Mouse (Mus musculus) lung, embryonic 15.5 days (tissue): ENCODE measurements around the gene Lkaaear1. TPM values are rescaled to one million over a fixed set of nuclear protein-coding genes. Genes with fewer than 3 reads are reported as not detected.
A peak's percentile ranks its signal among the peaks of the same experiment; 100 is the strongest.

Experiments used
- ATAC-seq: fragments of 200-750 bp; cut with Nextera tagmentation; 2 replicates; pipeline ENCODE4 v1.8.0; 2017; ENCODE audit warnings: moderate number of reproducible peaks, borderline replicate concordance; ENCODE audit not compliant: low FRiP score, low TSS enrichment; ENCODE audit errors: extremely low read depth
- H3K27ac ChIP-seq: fragments of 300-500 bp; sonication (generic); 2 replicates; pipeline ENCODE4 v1.5.1; 2015; ENCODE audit warnings: moderate library complexity, mild to moderate bottlenecking, inconsistent platforms
- H3K27me3 ChIP-seq: fragments of 300-500 bp; sonication (generic); 2 replicates; pipeline ENCODE4 v1.6.1; 2015; ENCODE audit warnings: inconsistent platforms
- H3K36me3 ChIP-seq: fragments of 300-500 bp; sonication (generic); 2 replicates; pipeline ENCODE4 v1.6.1; 2015; ENCODE audit warnings: inconsistent platforms
- H3K4me1 ChIP-seq: fragments of 300-500 bp; sonication (generic); 2 replicates; pipeline ENCODE4 v1.6.1; 2015; ENCODE audit warnings: inconsistent platforms
- H3K4me2 ChIP-seq: fragments of 300-500 bp; sonication (generic); 2 replicates; pipeline ENCODE4 v1.6.1; 2015; ENCODE audit warnings: inconsistent platforms, mild to moderate bottlenecking, moderate library complexity
- H3K4me3 ChIP-seq: fragments of 300-500 bp; sonication (generic); 2 replicates; pipeline ENCODE4 v1.5.1; 2015; ENCODE audit warnings: mild to moderate bottlenecking, inconsistent platforms
- H3K9ac ChIP-seq: fragments of 300-500 bp; sonication (generic); 2 replicates; pipeline ENCODE4 v1.6.1; 2015; ENCODE audit warnings: inconsistent platforms
- H3K9me3 ChIP-seq: fragments of 300-500 bp; sonication (generic); 2 replicates; pipeline ENCODE4 v1.6.1; 2016; ENCODE audit warnings: inconsistent platforms
- WGBS: fragments of 180-500 bp; shearing (Covaris S2); methylation state at CpG from one replicate; pipeline ENCODE4 v1.1.7; 2015; 5-methylcytosine and 5-hydroxymethylcytosine counted together
- polyA plus RNA-seq: library from polyadenylated mRNA; unstranded; fragments of >200 nt; fragmentation: Nextera tagmentation; extraction: Ambion mirVana; gene quantifications from 2 replicates; pipeline ENCODE4 v1.2.1, GENCODE M21; 2015

Gene Lkaaear1
- polyA plus RNA-seq, 1 experiment from 2014 or later, result not detected

GRCm38 (mm10) chr2:181695776-181696175, 2.5 kb downstream of the Lkaaear1 start:
- Histone ChIP-seq H3K27ac (no peak overlapping the region), H3K9me3 (no peaks in the 10 kb centered on the region), H3K9ac (no peak overlapping the region), H3K36me3 (no peaks in the 10 kb centered on the region), H3K4me3 (no peak overlapping the region), H3K4me2 (no peak overlapping the region), H3K4me1 (peaks cover 8% of the 10 kb centered on the region), H3K27me3 (no peaks in the 10 kb centered on the region)
- 83% methylated on average over 1 of the region's 1 CpGs for whole genome bisulfite sequencing
- no peak for ATAC-seq

- Histone ChIP-seq H3K4me1 (peaks cover 8% of the 10 kb centered on the region), H3K9me3 (no peaks in the 10 kb centered on the region), H3K9ac (no peak overlapping the region), H3K27me3 (no peaks in the 10 kb centered on the region), H3K4me3 (peak overlapping the region; percentile 69; the same call in 1 of the 2 replicates), H3K27ac (no peak overlapping the region), H3K36me3 (no peaks in the 10 kb centered on the region), H3K4me2 (peak overlapping the region; percentile 95)
- ATAC-seq, result no peak
- WGBS, result 80% methylated on average over 3 of the region's 3 CpGs
Observed at GRCm38 (mm10) chr2:181694581-181694980, 3.7 kb downstream of the Lkaaear1 start.

- WGBS, result under 1% methylated on average over 68 of the region's 75 CpGs
- Histone ChIP-seq H3K36me3 (peaks cover 8% of the 10 kb centered on the region; the same call in 1 of the 2 replicates), H3K4me2 (peak within 1 kb of the TSS; percentile 95), H3K4me3 (peak within 1 kb of the TSS; percentile 69), H3K27ac (peak within 1 kb of the TSS; percentile 63), H3K27me3 (no peaks in the 10 kb centered on the region), H3K9ac (peak within 1 kb of the TSS; percentile 67), H3K9me3 (no peaks in the 10 kb centered on the region), H3K4me1 (peaks cover 8% of the 10 kb centered on the region)
- peak; percentile 87 for ATAC-seq
Observed at GRCm38 (mm10) chr2:181693339-181694280, 4.6 kb downstream of the Lkaaear1 start, which contains the start of gene Rgs19. Gene Rgs19 (minus strand): TSS chr2:181693977.

- H3K36me3 ChIP-seq, result peaks cover 15% of the 10 kb centered on the region; the same call in 1 of the 2 replicates
- H3K4me2 ChIP-seq, result peak overlapping the region; percentile 95
- H3K9me3 ChIP-seq, result no peaks in the 10 kb centered on the region
- H3K27me3 ChIP-seq, result no peaks in the 10 kb centered on the region
- no peak for ATAC-seq
- peaks cover 8% of the 10 kb centered on the region for H3K4me1 ChIP-seq
- peak overlapping the region; percentile 69; the same call in 1 of the 2 replicates for H3K4me3 ChIP-seq
- WGBS, result 89% methylated on average over 3 of the region's 3 CpGs
- no peak overlapping the region for H3K27ac ChIP-seq
- H3K9ac ChIP-seq, result no peak overlapping the region
Observed at GRCm38 (mm10) chr2:181692304-181692703, 5.9 kb downstream of the Lkaaear1 start.

GRCm38 (mm10) chr2:181691571-181691970, 6.7 kb downstream of the Lkaaear1 start:
- no peak overlapping the region for H3K27ac ChIP-seq
- H3K4me2 ChIP-seq, result no peak overlapping the region
- no peaks in the 10 kb centered on the region for H3K27me3 ChIP-seq
- WGBS, result 89% methylated on average over 4 of the region's 4 CpGs
- ATAC-seq, result no peak
- no peak overlapping the region for H3K9ac ChIP-seq
- no peak overlapping the region for H3K4me3 ChIP-seq
- peaks cover 22% of the 10 kb centered on the region; the same call in 1 of the 2 replicates for H3K36me3 ChIP-seq
- H3K4me1 ChIP-seq, result peaks cover 8% of the 10 kb centered on the region
- H3K9me3 ChIP-seq, result no peaks in the 10 kb centered on the region

- ATAC-seq, result no peak
- H3K9ac ChIP-seq, result no peak overlapping the region
- 81% methylated on average over 6 of the region's 6 CpGs for whole genome bisulfite sequencing
Observed at GRCm38 (mm10) chr2:181691083-181691482, 7.2 kb downstream of the Lkaaear1 start.

GRCm38 (mm10) chr2:181689466-181690160, 8.6 kb downstream of the Lkaaear1 start:
- Histone ChIP-seq H3K9ac (no peak overlapping the region), H3K4me3 (no peak overlapping the region), H3K9me3 (no peaks in the 10 kb centered on the region), H3K27me3 (no peaks in the 10 kb centered on the region), H3K4me2 (no peak overlapping the region), H3K4me1 (peaks cover 8% of the 10 kb centered on the region), H3K27ac (no peak overlapping the region), H3K36me3 (peaks cover 25% of the 10 kb centered on the region; the same call in 1 of the 2 replicates)
- ATAC-seq, result no peak
- WGBS, result 87% methylated on average over 10 of the region's 10 CpGs

More at GRCm38 (mm10) chr2:181691083-181691482, 7.2 kb downstream of the Lkaaear1 start:
- Histone ChIP-seq H3K36me3 (peaks cover 25% of the 10 kb centered on the region; the same call in 1 of the 2 replicates), H3K4me3 (no peak overlapping the region), H3K27ac (no peak overlapping the region), H3K4me2 (no peak overlapping the region), H3K27me3 (no peaks in the 10 kb centered on the region), H3K9me3 (no peaks in the 10 kb centered on the region), H3K4me1 (peaks cover 8% of the 10 kb centered on the region)

GRCm38 (mm10) chr2:181687586-181687985, 10.7 kb downstream of the Lkaaear1 start:
- H3K27ac ChIP-seq, result no peak overlapping the region
- ATAC-seq, result no peak
- no peak overlapping the region for H3K9ac ChIP-seq
- no peak overlapping the region for H3K4me2 ChIP-seq
- WGBS, result 92% methylated on average over 8 of the region's 8 CpGs
- no peak overlapping the region for H3K4me3 ChIP-seq
- H3K4me1 ChIP-seq, result peaks cover 1% of the 10 kb centered on the region
- peaks cover 25% of the 10 kb centered on the region; the same call in 1 of the 2 replicates for H3K36me3 ChIP-seq
- H3K9me3 ChIP-seq, result no peaks in the 10 kb centered on the region
- H3K27me3 ChIP-seq, result no peaks in the 10 kb centered on the region

- no peak overlapping the region for H3K27ac ChIP-seq
- WGBS, result 81% methylated on average over 4 of the region's 4 CpGs
- no peak overlapping the region for H3K4me3 ChIP-seq
- no peak overlapping the region for H3K4me2 ChIP-seq
- H3K9ac ChIP-seq, result no peak overlapping the region
- peaks cover 9% of the 10 kb centered on the region for H3K4me1 ChIP-seq
- no peak for ATAC-seq
- H3K36me3 ChIP-seq, result peaks cover 25% of the 10 kb centered on the region; the same call in 1 of the 2 replicates
- no peaks in the 10 kb centered on the region for H3K27me3 ChIP-seq
- no peaks in the 10 kb centered on the region for H3K9me3 ChIP-seq
Observed at GRCm38 (mm10) chr2:181685686-181686085, 12.6 kb downstream of the Lkaaear1 start.

GRCm38 (mm10) chr2:181684713-181685112, 13.5 kb downstream of the Lkaaear1 start:
- no peak overlapping the region for H3K9ac ChIP-seq
- H3K4me1 ChIP-seq, result peaks cover 12% of the 10 kb centered on the region
- 59% methylated on average over 1 of the region's 1 CpGs for WGBS
- no peak overlapping the region for H3K27ac ChIP-seq
- H3K4me2 ChIP-seq, result no peak overlapping the region
- no peak for ATAC-seq
- no peak overlapping the region for H3K4me3 ChIP-seq
- H3K36me3 ChIP-seq, result peaks cover 25% of the 10 kb centered on the region; the same call in 1 of the 2 replicates
- H3K9me3 ChIP-seq, result no peaks in the 10 kb centered on the region
- H3K27me3 ChIP-seq, result no peaks in the 10 kb centered on the region

- Histone ChIP-seq H3K9ac (no peak overlapping the region), H3K27me3 (no peaks in the 10 kb centered on the region), H3K27ac (no peak overlapping the region), H3K4me2 (no peak overlapping the region), H3K4me3 (no peak overlapping the region), H3K36me3 (peaks cover 16% of the 10 kb centered on the region; the same call in 1 of the 2 replicates), H3K9me3 (no peaks in the 10 kb centered on the region), H3K4me1 (peaks cover 18% of the 10 kb centered on the region)
- WGBS, result 61% methylated on average over 4 of the region's 4 CpGs
- no peak for ATAC-seq
Observed at GRCm38 (mm10) chr2:181683381-181683780, 14.9 kb downstream of the Lkaaear1 start.
